Mouse (Mus musculus) left cerebral cortex, adult 9 months (tissue): Measurements from ENCODE around the gene Abca13.

Experiments used
- DNase-seq, 2 experiments: peaks; one replicate each; pipeline ENCODE4 v3.0.0; 2022; ENCODE audit warnings: low spot score in 2 of 2

The Abca13 gene

DNA sequence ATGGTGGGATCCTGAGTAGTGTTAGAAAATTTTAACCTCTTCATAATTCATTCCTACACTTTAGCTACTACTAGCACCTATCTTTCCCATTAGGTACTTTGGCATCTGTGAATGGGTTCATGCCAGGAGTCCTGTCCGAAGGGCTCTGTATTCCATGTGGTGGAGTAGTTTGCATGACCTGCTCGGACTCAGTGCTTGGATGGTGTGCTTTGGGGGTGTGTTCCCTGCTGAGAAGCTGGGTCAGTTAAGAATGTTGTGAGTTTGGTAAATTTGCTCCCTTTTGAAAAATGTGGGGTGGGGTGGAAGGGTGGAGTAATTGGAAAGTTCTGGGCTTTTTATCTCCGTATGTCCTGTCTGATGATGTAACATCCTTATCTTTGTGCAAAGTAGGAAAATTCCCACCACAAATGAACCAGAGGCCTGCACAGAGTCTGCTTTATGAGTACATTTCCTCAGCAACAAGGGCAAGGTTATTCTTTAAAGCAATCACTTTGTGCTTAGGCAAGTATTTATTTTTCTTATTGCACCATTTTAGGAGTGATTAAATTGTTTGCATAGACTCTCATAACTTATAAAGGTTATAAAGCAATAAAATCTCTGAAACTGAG is 475.0 kb downstream of the Abca13 start:
- DNase-seq = no peak

DNA sequence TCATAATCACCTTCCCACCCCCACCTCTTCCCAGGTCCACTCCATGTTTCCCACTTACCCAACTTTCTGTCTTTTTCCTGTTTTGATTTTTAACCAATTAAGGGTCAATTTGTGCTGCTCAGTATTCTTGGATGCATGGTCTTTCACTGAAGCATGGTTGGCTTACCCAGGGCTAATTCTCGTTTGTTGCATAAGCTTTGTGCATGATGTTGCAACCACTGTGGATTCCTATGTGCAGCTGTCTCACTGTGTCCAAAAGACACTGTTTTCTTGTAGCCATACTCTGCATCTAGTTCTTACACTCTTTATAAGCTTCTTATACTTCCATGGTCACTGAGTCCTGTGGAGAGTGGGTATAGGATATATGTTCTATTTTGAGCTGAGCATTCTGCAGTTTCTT is 477.7 kb downstream of the Abca13 start:
- no peak for DNase-seq

DNA sequence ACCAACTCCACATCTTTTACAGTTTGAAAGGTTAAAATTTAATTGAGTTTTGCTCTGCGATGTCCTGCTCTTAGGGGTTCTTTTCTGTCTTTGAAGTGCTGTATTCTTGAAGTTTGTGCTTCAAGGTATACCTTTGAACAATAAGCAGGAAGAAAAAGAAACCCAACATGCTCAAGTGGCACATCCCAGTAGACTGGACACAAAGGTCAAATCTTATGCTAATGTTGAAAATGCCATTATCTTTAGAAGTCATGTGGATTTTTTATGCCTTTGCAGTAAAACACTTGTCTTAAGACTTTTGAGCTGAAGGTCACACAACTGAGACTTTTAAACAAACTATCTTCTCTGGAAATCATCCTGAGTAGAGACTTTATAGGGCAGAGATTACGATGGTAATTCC is 493.2 kb downstream of the Abca13 start:
- no peak for DNase-seq

DNA sequence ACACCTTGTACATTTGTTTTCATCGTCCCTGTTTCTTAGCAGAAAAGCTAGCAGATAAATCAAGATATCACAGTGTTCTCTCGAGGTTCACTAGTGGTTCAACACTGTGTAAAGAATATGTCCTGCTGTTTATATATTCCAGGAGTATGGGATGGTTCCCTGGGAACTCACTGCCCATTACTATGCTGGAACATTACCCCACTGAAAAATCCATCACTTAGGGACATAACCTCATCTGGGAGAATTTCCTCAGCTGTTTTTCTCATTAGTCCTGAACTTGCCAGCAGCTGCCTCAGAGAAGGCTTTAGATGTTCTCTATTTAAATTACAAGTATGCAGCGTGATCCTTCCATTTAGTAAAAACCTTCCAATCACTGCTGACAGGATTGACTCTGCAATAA is 513.4 kb downstream of the Abca13 start:
- DNase-seq = no peak

DNA sequence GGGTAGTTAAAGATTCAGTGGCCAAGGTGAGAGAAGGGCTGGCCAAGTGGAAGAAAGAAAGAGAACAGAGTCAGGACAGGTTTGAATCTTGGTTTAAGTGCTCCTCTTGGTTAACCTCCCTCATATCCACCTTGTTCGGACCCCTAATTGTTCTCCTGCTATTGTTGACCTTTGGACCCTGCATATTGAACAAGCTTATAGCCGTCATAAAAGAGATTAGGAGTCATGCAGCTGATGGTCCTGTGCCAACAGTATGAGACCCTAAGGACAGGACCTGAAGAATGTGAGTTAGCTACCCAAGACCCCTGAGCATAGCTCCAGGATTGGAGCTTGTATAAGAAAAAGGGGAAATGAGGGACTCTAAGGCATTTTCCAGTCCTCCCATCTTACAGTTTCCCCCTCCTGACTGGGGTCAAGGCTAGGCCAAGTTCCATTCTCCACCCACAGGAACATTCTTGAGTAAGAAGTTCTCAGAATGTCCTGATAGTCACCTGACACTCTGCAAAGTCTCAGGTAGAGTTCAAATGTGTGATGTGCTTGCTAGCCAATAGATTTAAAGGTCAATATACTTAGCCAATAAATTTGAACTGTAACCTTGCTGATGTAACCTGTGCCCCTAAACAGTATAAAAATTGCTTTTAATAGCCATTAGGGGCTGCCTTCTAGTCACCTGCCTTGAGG is 536.2 kb downstream of the Abca13 start:
- DNase-seq = no peak

DNA sequence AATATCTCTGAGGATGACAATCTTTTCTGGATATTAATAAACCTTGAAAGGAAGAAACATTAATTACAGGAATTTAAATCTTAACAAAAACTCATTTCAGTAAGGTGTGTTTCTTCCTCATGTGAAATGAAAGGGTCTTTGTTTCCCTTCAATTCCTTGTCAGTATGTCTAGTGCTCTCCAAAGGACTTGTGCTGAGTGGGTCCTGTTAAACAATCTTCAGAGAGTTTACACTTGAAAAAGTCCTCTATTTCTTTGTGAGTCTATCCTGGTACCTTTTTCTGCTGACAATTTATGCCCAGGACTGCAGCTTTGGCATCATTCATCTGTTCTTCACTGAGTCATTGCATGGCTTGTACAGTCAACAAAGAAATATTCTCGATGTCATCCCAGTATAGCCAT is 539.6 kb downstream of the Abca13 start:
- no peak for DNase-seq
